Mouse (Mus musculus): ENCODE results near the gene Ppy. TPM values are rescaled to one million over a fixed set of nuclear protein-coding genes. Genes with fewer than 3 reads are reported as not detected.

The Ppy gene
- not detected in 2 replicates for polyA plus RNA-seq (2014; fragmentation: Nextera tagmentation; extraction: Ambion mirVana)

DNA sequence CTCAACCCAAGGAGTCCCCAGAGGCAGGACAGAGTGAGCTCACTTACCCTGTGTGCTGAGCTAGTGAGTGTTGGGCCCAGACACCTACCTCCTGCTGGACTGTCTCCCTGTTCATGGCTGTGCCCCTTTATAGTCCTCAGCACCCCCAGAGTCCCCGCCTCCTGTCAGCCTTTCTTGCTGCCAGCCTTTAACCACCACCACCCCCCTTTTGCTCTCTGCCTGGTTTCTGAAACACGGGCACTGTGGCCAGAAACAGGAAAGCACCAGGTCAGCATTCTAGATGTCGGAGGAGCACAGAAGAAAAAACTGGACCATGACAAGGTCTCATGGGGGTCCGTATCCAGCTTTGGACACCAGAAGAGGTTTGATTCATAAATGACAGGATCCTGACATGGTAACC lies at the start of gene Ppy:
Gene Ppy, minus strand, starts transcription at position 101 of the 400 bp plus-strand sequence.
- no peak for DNase-seq (ENCODE audit: low spot score)
- Histone ChIP-seq H3K36me3 (ENCODE audit: control insufficient read depth, insufficient read depth, low read length) (no peaks in the 10 kb centered on the region), H3K9ac (ENCODE audit: low read depth, low read length) (no peak within 1 kb of the TSS), H3K4me1 (ENCODE audit: control insufficient read depth, insufficient read depth, low read length) (no peaks in the 10 kb centered on the region), H3K9me3 (ENCODE audit: control insufficient read depth, low read length) (no peaks in the 10 kb centered on the region), H3K4me3 (ENCODE audit: low read depth, low read length) (no peak within 1 kb of the TSS), H3K27ac (replicated peaks; ENCODE audit: low read depth, low read length) (no peak within 1 kb of the TSS), H3K4me2 (ENCODE audit: low read depth, low read length) (no peak within 1 kb of the TSS), H3K27me3 (replicated peaks; ENCODE audit: control insufficient read depth, insufficient read depth, low read length) (peaks cover 29% of the 10 kb centered on the region)
- no peak for ATAC-seq (ENCODE audit: low read depth)
- WGBS: 84% methylated on average over 4 of the region's 4 CpGs

DNA sequence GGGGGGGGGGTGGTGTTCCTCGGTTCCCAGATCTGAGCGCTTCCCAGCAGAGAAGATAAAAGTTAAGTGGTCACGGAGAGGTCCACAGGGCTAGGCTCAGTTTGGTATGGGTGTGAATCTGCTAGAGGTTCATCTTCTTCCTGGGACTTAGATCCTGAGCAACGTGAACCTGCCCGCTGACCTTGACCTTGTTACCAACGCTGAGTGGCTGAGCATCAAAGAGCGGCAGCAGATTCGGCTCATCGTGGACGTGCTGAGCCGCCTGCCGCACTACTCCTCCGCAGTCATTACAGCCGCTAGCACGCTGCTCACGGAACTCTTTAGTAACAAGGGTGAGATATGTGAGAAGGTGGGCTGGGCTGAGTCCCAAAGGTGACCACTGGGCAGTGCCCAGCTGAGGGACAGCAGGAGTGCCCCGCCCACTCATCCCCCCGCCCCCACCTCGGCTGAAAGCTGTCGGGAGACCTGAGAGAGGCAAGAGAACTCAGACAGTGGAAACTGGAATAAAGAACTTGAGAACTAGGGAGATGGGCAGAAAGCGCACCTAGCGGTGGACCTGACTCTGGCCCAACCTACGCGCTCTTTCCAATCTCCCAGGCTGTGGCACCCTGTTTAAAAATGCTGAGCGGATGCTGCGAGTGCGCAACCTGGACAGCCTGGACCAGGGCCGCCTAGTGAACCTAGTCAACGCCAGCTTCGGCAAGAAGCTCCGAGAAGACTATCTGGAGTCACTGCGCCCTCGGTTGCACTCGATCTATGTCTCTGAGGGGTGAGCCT lies 46.3 kb upstream of the Ppy start:
- H3K36me3 ChIP-seq (ENCODE audit: control insufficient read depth, insufficient read depth, low read length): peaks cover 3% of the 10 kb centered on the region
- ATAC-seq (ENCODE audit: low read depth): no peak
- no peaks in the 10 kb centered on the region for H3K4me1 ChIP-seq (ENCODE audit: control insufficient read depth, insufficient read depth, low read length)
- no peak overlapping the region for H3K9ac ChIP-seq (ENCODE audit: low read depth, low read length)
- no peaks in the 10 kb centered on the region for H3K9me3 ChIP-seq (ENCODE audit: control insufficient read depth, low read length)
- no peak overlapping the region for H3K27ac ChIP-seq (replicated peaks; ENCODE audit: low read depth, low read length)
- 11% methylated on average over 31 of the region's 34 CpGs for WGBS
- H3K4me2 ChIP-seq (ENCODE audit: low read depth, low read length): peak overlapping the region; percentile 29
- DNase-seq (ENCODE audit: low spot score): no peak
- peak overlapping the region; percentile 13; the same call in 1 of the 2 replicates for H3K4me3 ChIP-seq (ENCODE audit: low read depth, low read length)
- peaks cover 55% of the 10 kb centered on the region for H3K27me3 ChIP-seq (replicated peaks; ENCODE audit: control insufficient read depth, insufficient read depth, low read length)

GRCm38 (mm10) chr11:102146531-102146930 lies 45.4 kb upstream of the Ppy start:
- Histone ChIP-seq H3K4me2 (ENCODE audit: low read depth, low read length) (no peak overlapping the region), H3K4me3 (ENCODE audit: low read depth, low read length) (peak overlapping the region; percentile 1; the same call in 1 of the 2 replicates), H3K9me3 (ENCODE audit: control insufficient read depth, low read length) (no peaks in the 10 kb centered on the region), H3K9ac (ENCODE audit: low read depth, low read length) (no peak overlapping the region), H3K4me1 (ENCODE audit: control insufficient read depth, insufficient read depth, low read length) (no peaks in the 10 kb centered on the region), H3K36me3 (ENCODE audit: control insufficient read depth, insufficient read depth, low read length) (no peaks in the 10 kb centered on the region), H3K27ac (replicated peaks; ENCODE audit: low read depth, low read length) (no peak overlapping the region), H3K27me3 (replicated peaks; ENCODE audit: control insufficient read depth, insufficient read depth, low read length) (peaks cover 55% of the 10 kb centered on the region)
- ATAC-seq (ENCODE audit: low read depth) (no peak; the same call in 1 of the 2 replicates), DNase-seq (ENCODE audit: low spot score) (no peak)
- 18% methylated on average over 14 of the region's 17 CpGs for WGBS

DNA sequence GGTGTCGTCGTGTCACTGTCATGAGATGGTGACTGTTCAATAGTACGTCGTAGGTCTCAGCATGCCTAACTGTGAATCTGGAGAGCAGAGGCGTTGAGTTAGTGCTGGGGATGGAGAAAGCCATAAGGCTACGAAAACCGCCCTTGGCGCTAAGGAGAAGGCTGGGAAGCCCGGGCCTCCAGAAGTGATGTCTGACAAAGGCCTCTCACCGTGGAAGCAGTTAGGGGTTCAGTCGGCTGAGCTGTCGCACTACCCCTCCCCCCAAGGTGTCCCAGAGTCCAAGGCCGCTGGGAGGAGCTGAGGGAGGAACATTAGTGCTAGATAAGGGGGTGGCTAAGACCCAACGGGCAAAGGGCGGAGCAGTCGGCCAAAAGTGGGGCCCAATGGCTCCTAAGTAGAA lies 44.9 kb upstream of the Ppy start:
- Histone ChIP-seq H3K36me3 (ENCODE audit: control insufficient read depth, insufficient read depth, low read length) (no peaks in the 10 kb centered on the region), H3K27me3 (replicated peaks; ENCODE audit: control insufficient read depth, insufficient read depth, low read length) (peaks cover 55% of the 10 kb centered on the region), H3K9me3 (ENCODE audit: control insufficient read depth, low read length) (no peaks in the 10 kb centered on the region), H3K9ac (ENCODE audit: low read depth, low read length) (no peak overlapping the region), H3K27ac (replicated peaks; ENCODE audit: low read depth, low read length) (no peak overlapping the region), H3K4me3 (ENCODE audit: low read depth, low read length) (peak overlapping the region; percentile 33), H3K4me2 (ENCODE audit: low read depth, low read length) (peak overlapping the region; percentile 45), H3K4me1 (ENCODE audit: control insufficient read depth, insufficient read depth, low read length) (no peaks in the 10 kb centered on the region)
- no peak for ATAC-seq (ENCODE audit: low read depth)
- no peak for DNase-seq (ENCODE audit: low spot score)
- 4% methylated on average over 16 of the region's 16 CpGs for WGBS

- Histone ChIP-seq H3K27ac (replicated peaks; ENCODE audit: low read depth, low read length) (no peak within 1 kb of the TSS), H3K27me3 (replicated peaks; ENCODE audit: control insufficient read depth, insufficient read depth, low read length) (peaks cover 55% of the 10 kb centered on the region), H3K4me2 (ENCODE audit: low read depth, low read length) (peak within 1 kb of the TSS; percentile 45), H3K36me3 (ENCODE audit: control insufficient read depth, insufficient read depth, low read length) (no peaks in the 10 kb centered on the region), H3K4me3 (ENCODE audit: low read depth, low read length) (peak within 1 kb of the TSS; percentile 33), H3K4me1 (ENCODE audit: control insufficient read depth, insufficient read depth, low read length) (no peaks in the 10 kb centered on the region), H3K9me3 (ENCODE audit: control insufficient read depth, low read length) (no peaks in the 10 kb centered on the region), H3K9ac (ENCODE audit: low read depth, low read length) (no peak within 1 kb of the TSS; the same call in 1 of the 2 replicates)
- WGBS: 3% methylated on average over 14 of the region's 50 CpGs
- no peak for DNase-seq (ENCODE audit: low spot score)
- 0 out of 2 replicates have a peak, but pooled peaks have one; percentile 20 for ATAC-seq (ENCODE audit: low read depth)
Observed at GRCm38 (mm10) chr11:102145471-102146001, 44.4 kb upstream of the Ppy start, which contains the start of gene Nags. Nags (plus strand) TSS chr11:102145513.

DNA sequence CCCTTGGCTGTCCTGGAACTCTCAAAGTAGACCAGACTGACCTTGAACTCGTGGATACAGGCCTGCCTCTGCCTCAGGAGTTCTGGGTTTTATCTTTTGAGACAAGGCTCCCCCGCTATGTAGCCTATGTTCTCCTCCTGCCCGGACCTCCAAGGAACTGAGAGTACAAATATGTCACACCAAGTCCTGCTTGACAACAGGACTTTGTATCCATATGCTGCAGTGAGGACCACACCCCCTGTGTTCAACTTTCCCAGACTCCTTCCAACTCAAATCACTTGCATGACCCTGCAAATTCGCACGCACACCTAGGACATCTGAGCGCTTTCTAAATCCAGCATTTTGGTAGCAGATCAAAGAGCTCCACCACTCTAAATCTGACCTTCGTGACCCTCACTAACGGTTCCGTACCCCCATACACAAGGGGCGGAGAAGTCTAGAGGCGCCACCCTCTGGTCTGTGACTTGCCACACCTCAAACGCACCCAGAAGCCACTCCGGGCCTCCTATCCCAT lies 43.9 kb upstream of the Ppy start:
- ATAC-seq (ENCODE audit: low read depth): no peak
- 27% methylated on average over 13 of the region's 13 CpGs for WGBS

GRCm38 (mm10) chr11:102142355-102142754 lies 41.2 kb upstream of the Ppy start:
- H3K27me3 ChIP-seq (replicated peaks; ENCODE audit: control insufficient read depth, insufficient read depth, low read length): peaks cover 38% of the 10 kb centered on the region
- ATAC-seq (ENCODE audit: low read depth): no peak

More for the DNA sequence above, 43.9 kb upstream of the Ppy start:
- Histone ChIP-seq H3K4me3 (ENCODE audit: low read depth, low read length) (peak overlapping the region; percentile 33), H3K9ac (ENCODE audit: low read depth, low read length) (no peak overlapping the region; the same call in 1 of the 2 replicates), H3K27ac (replicated peaks; ENCODE audit: low read depth, low read length) (no peak overlapping the region), H3K4me2 (ENCODE audit: low read depth, low read length) (peak overlapping the region; percentile 45), H3K27me3 (replicated peaks; ENCODE audit: control insufficient read depth, insufficient read depth, low read length) (peaks cover 55% of the 10 kb centered on the region), H3K36me3 (ENCODE audit: control insufficient read depth, insufficient read depth, low read length) (no peaks in the 10 kb centered on the region), H3K4me1 (ENCODE audit: control insufficient read depth, insufficient read depth, low read length) (no peaks in the 10 kb centered on the region), H3K9me3 (ENCODE audit: control insufficient read depth, low read length) (no peaks in the 10 kb centered on the region)
- DNase-seq (ENCODE audit: low spot score): no peak

DNA sequence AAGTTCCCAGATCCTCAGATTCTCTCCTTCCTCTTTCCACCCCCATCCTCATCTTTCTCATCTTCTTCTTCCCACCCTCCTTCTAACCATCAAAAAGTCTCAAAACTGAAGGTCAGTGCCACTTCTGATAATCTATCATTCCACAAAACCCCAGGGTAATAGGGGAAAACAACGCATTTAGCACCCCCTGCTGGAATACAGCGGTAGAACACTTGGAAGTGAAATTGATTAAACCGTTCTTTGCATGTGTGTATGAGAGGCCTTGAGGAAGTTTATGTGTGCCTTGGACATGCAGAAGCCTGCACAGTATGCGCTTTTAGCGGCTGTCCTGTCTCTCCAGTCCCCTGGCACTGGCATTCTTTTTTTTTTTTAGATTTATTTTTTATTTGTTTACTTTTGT lies 39.4 kb upstream of the Ppy start:
- ATAC-seq (ENCODE audit: low read depth): no peak
- DNase-seq (ENCODE audit: low spot score): peak; percentile 31
- WGBS: 5% methylated on average over 5 of the region's 5 CpGs
- Histone ChIP-seq H3K36me3 (ENCODE audit: control insufficient read depth, insufficient read depth, low read length) (no peaks in the 10 kb centered on the region), H3K4me1 (ENCODE audit: control insufficient read depth, insufficient read depth, low read length) (no peaks in the 10 kb centered on the region), H3K9me3 (ENCODE audit: control insufficient read depth, low read length) (no peaks in the 10 kb centered on the region), H3K4me2 (ENCODE audit: low read depth, low read length) (no peak overlapping the region), H3K4me3 (ENCODE audit: low read depth, low read length) (no peak overlapping the region), H3K27me3 (replicated peaks; ENCODE audit: control insufficient read depth, insufficient read depth, low read length) (peaks cover 19% of the 10 kb centered on the region), H3K27ac (replicated peaks; ENCODE audit: low read depth, low read length) (no peak overlapping the region), H3K9ac (ENCODE audit: low read depth, low read length) (no peak overlapping the region)

More at GRCm38 (mm10) chr11:102142355-102142754, 41.2 kb upstream of the Ppy start:
- H3K4me2 ChIP-seq (ENCODE audit: low read depth, low read length): no peak overlapping the region
- no peak overlapping the region for H3K9ac ChIP-seq (ENCODE audit: low read depth, low read length)
- no peaks in the 10 kb centered on the region for H3K36me3 ChIP-seq (ENCODE audit: control insufficient read depth, insufficient read depth, low read length)
- H3K9me3 ChIP-seq (ENCODE audit: control insufficient read depth, low read length): no peaks in the 10 kb centered on the region
- no peak overlapping the region for H3K27ac ChIP-seq (replicated peaks; ENCODE audit: low read depth, low read length)
- H3K4me1 ChIP-seq (ENCODE audit: control insufficient read depth, insufficient read depth, low read length): no peaks in the 10 kb centered on the region
- no peak for DNase-seq (ENCODE audit: low spot score)
- 66% methylated on average over 7 of the region's 7 CpGs for WGBS
- no peak overlapping the region for H3K4me3 ChIP-seq (ENCODE audit: low read depth, low read length)

Measured in embryonic facial prominence, embryonic 14.5 days (tissue).